Mouse (Mus musculus) MEL (cell line): ENCODE data around the gene Arhgef17.

Experiments
- CTCF ChIP-seq, 3 experiments: IDR thresholded peaks in 2 of 3; conservative IDR thresholded peaks in 1 of 3; 2 replicates each; pipeline ENCODE4 v1.5.1; 2011 to 2012; ENCODE audit warnings: low read length in 3 of 3, low read depth in 2 of 3, mild to moderate bottlenecking in 2 of 3, improper control_type of control experiment in 1 of 3, inconsistent platforms in 1 of 3, mixed read lengths in 1 of 3, moderate library complexity in 1 of 3; ENCODE audit not compliant: control insufficient read depth in 1 of 3, insufficient read depth in 1 of 3, poor library complexity in 1 of 3, severe bottlenecking in 1 of 3
- EP300 ChIP-seq, 2 experiments: IDR thresholded peaks; 2 replicates each; pipeline ENCODE4 v1.6.1; 2011; ENCODE audit warnings: improper control_type of control experiment in 2 of 2, low read length in 2 of 2, low read depth in 1 of 2, mild to moderate bottlenecking in 1 of 2
- GATA1 ChIP-seq: IDR thresholded peaks from 2 replicates; pipeline ENCODE4 v1.6.1; 2011; ENCODE audit warnings: low read depth, low read length, improper control_type of control experiment
- JUND ChIP-seq: IDR thresholded peaks from 2 replicates; pipeline ENCODE4 v1.6.1; 2011; ENCODE audit warnings: low read depth, mild to moderate bottlenecking, improper control_type of control experiment, low read length
- POLR2AphosphoS5 ChIP-seq: IDR thresholded peaks from 2 replicates; pipeline ENCODE4 v1.6.1; 2012; ENCODE audit warnings: low read depth, borderline replicate concordance, mild to moderate bottlenecking, inconsistent platforms, low read length, moderate library complexity, mixed read lengths
- SMC3 ChIP-seq: IDR thresholded peaks from 2 replicates; pipeline ENCODE4 v1.6.1; 2011; ENCODE audit warnings: low read depth, low read length, improper control_type of control experiment
- TCF12 ChIP-seq: IDR thresholded peaks from 2 replicates; pipeline ENCODE4 v1.6.1; 2014; ENCODE audit warnings: low read depth, mild to moderate bottlenecking, inconsistent platforms, low read length, improper control_type of control experiment, moderate library complexity
- ZNF384 ChIP-seq: IDR thresholded peaks from 2 replicates; pipeline ENCODE4 v1.6.1; 2012; ENCODE audit warnings: low read depth, mild to moderate bottlenecking, inconsistent platforms, low read length, improper control_type of control experiment

DNA sequence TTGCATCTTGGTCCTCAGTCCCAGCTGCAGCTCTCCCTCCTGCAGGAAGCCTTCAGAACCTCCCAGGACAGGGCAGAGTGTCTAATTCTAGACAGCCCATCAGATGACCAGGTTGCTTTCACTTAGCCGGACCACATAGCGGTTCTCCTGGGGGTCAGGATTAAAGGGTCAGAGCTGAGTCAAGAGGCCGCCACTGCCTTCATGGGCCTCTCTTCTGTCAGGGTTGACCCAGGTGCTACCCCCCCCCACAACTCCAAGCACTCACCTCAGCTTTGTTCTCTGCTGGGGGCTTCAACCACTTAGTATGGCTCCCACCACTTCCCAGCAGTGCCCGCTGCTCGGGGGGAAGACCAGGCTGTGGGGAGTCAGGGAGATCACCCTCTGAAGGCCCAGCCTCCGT, 84.8 kb downstream of the Arhgef17 start:
- TF ChIP-seq JUND (no peak), POLR2AphosphoS5 (no peak), ZNF384 (no peak), TCF12 (no peak), CTCF (IDR thresholded peaks at IDR 0.05 in 2 of 3, conservative IDR thresholded peaks at IDR 0.05 in 1 of 3; ENCODE audit: control insufficient read depth in 1 of 3, insufficient read depth in 1 of 3, low read depth in 2 of 3, low read length in 3 of 3, poor library complexity in 1 of 3, severe bottlenecking in 1 of 3) (no peak), GATA1 (no peak), EP300 (IDR thresholded peaks at IDR 0.05; ENCODE audit: low read depth in 1 of 2, low read length in 2 of 2) (no peak), SMC3 (no peak)
